Mouse (Mus musculus) cerebellum, adult 2 months (tissue): ENCODE measurements around the gene Lmntd1. TPM values are rescaled to one million over a fixed set of nuclear protein-coding genes. Genes with fewer than 3 reads are reported as not detected.

ENCODE experiments used
- DNase-seq, 2 experiments: peaks; one replicate each; pipeline ENCODE4 v3.0.0; 2021
- H3K27ac ChIP-seq: fragments of 200-500 bp; 2 replicates; pipeline ENCODE4 v1.5.1; 2012; ENCODE audit warnings: low read length, control low read depth, inconsistent platforms; ENCODE audit not compliant: insufficient read depth
- H3K27me3 ChIP-seq: fragments of 200-500 bp; 2 replicates; pipeline ENCODE4 v1.6.1; 2012; ENCODE audit warnings: inconsistent platforms, mild to moderate bottlenecking, low read length, moderate library complexity; ENCODE audit not compliant: control insufficient read depth, insufficient read depth
- H3K4me1 ChIP-seq: fragments of 200-500 bp; 2 replicates; pipeline ENCODE4 v1.6.1; 2011; ENCODE audit warnings: low read length; ENCODE audit not compliant: control insufficient read depth, insufficient read depth
- H3K4me3 ChIP-seq: fragments of 200-500 bp; replicated peaks from 2 replicates; pipeline ENCODE3; 2011; ENCODE audit warnings: mild to moderate bottlenecking, low read depth, low read length, control low read depth; ENCODE audit not compliant: insufficient read depth
- CTCF ChIP-seq: fragments of 200-500 bp; IDR thresholded peaks from 2 replicates; pipeline ENCODE4 v1.5.1; 2011; ENCODE audit warnings: low read depth, mild to moderate bottlenecking, control low read depth, low read length, moderate library complexity, borderline replicate concordance; ENCODE audit not compliant: insufficient read depth
- POLR2A ChIP-seq: fragments of 200-500 bp; IDR thresholded peaks from 2 replicates; pipeline ENCODE4 v1.6.1; 2011; ENCODE audit warnings: low read length, control low read depth, borderline replicate concordance; ENCODE audit not compliant: insufficient read depth
- WGBS: fragments of 180-500 bp; shearing (Covaris S2); methylation state at CpG from one replicate; pipeline ENCODE4 v1.1.7; 2018; 5-methylcytosine and 5-hydroxymethylcytosine counted together
- polyA plus RNA-seq: library from polyadenylated mRNA; depleted of rRNA; stranded (reverse); fragments of >200 nt; gene quantifications from 2 replicates; pipeline ENCODE4 v1.2.3, GENCODE M21; 2012

Gene Lmntd1
- polyA plus RNA-seq, 1 experiment: 0.70 TPM

GRCm38 (mm10) chr6:145353806-145354205 is 260.3 kb downstream of the Lmntd1 start:
- Histone ChIP-seq H3K27ac (no peak overlapping the region), H3K4me3 (no peak overlapping the region), H3K27me3 (no peaks in the 10 kb centered on the region), H3K4me1 (no peaks in the 10 kb centered on the region)
- WGBS: 92% methylated on average over 5 of the region's 5 CpGs
- TF ChIP-seq POLR2A: no peak
- no peak for DNase-seq

GRCm38 (mm10) chr6:145352705-145353104 is 261.4 kb downstream of the Lmntd1 start:
- DNase-seq: no peak
- Histone ChIP-seq H3K4me1 (peaks cover 1% of the 10 kb centered on the region; the same call in 1 of the 2 replicates), H3K27ac (no peak overlapping the region), H3K4me3 (no peak overlapping the region), H3K27me3 (no peaks in the 10 kb centered on the region)
- 21% methylated on average over 1 of the region's 1 CpGs for WGBS
- TF ChIP-seq POLR2A (no peak), CTCF (no peak)

GRCm38 (mm10) chr6:145348196-145348915 is 265.8 kb downstream of the Lmntd1 start:
- WGBS: 72% methylated on average over 9 of the region's 9 CpGs
- TF ChIP-seq POLR2A: no peak
- TF ChIP-seq CTCF: no peak; the same call in 1 of the 2 replicates
- no peak overlapping the region for H3K4me3 ChIP-seq
- DNase-seq: peak in 1 of 2 experiments; percentile 20
- H3K27ac ChIP-seq: no peak overlapping the region
- H3K4me1 ChIP-seq: peaks cover 12% of the 10 kb centered on the region
- H3K27me3 ChIP-seq: no peaks in the 10 kb centered on the region

- peaks cover 12% of the 10 kb centered on the region for H3K4me1 ChIP-seq
- DNase-seq: peak in 1 of 2 experiments; percentile 11
- TF ChIP-seq CTCF (no peak), POLR2A (no peak)
- WGBS: 51% methylated on average over 6 of the region's 6 CpGs
- no peak overlapping the region for H3K4me3 ChIP-seq
- H3K27ac ChIP-seq: no peak overlapping the region
- no peaks in the 10 kb centered on the region for H3K27me3 ChIP-seq
Measured at GRCm38 (mm10) chr6:145347641-145348040, 266.5 kb downstream of the Lmntd1 start.

GRCm38 (mm10) chr6:145346789-145347557 is 267.1 kb downstream of the Lmntd1 start:
- peak; percentile 83 to 87 for DNase-seq
- no peak for TF ChIP-seq CTCF
- TF ChIP-seq POLR2A: no peak
- WGBS: 31% methylated on average over 11 of the region's 11 CpGs

GRCm38 (mm10) chr6:145346305-145346704 is 267.8 kb downstream of the Lmntd1 start:
- Histone ChIP-seq H3K27me3 (no peaks in the 10 kb centered on the region), H3K4me1 (peaks cover 12% of the 10 kb centered on the region), H3K27ac (no peak overlapping the region), H3K4me3 (no peak overlapping the region)
- TF ChIP-seq POLR2A (no peak), CTCF (no peak)
- DNase-seq: no peak
- 91% methylated on average over 8 of the region's 8 CpGs for WGBS

More at GRCm38 (mm10) chr6:145346789-145347557, 267.1 kb downstream of the Lmntd1 start:
- Histone ChIP-seq H3K4me3 (no peak overlapping the region), H3K27ac (no peak overlapping the region), H3K27me3 (no peaks in the 10 kb centered on the region), H3K4me1 (peaks cover 12% of the 10 kb centered on the region)

GRCm38 (mm10) chr6:145344719-145345118 is 269.4 kb downstream of the Lmntd1 start:
- Histone ChIP-seq H3K4me3 (no peak overlapping the region), H3K27ac (no peak overlapping the region), H3K27me3 (no peaks in the 10 kb centered on the region), H3K4me1 (peaks cover 12% of the 10 kb centered on the region)
- 95% methylated on average over 2 of the region's 2 CpGs for WGBS
- no peak for TF ChIP-seq POLR2A
- TF ChIP-seq CTCF: no peak
- no peak for DNase-seq

- 79% methylated on average over 1 of the region's 1 CpGs for WGBS
- no peak for TF ChIP-seq POLR2A
- TF ChIP-seq CTCF: no peak
Measured at GRCm38 (mm10) chr6:145343457-145343856, 270.7 kb downstream of the Lmntd1 start.

GRCm38 (mm10) chr6:145342836-145343235 is 271.3 kb downstream of the Lmntd1 start:
- H3K27ac ChIP-seq: no peak overlapping the region
- H3K4me1 ChIP-seq: peaks cover 12% of the 10 kb centered on the region
- 90% methylated on average over 11 of the region's 11 CpGs for WGBS
- H3K4me3 ChIP-seq: no peak overlapping the region
- H3K27me3 ChIP-seq: no peaks in the 10 kb centered on the region
- DNase-seq: no peak
- no peak for TF ChIP-seq POLR2A
- TF ChIP-seq CTCF: no peak

More at GRCm38 (mm10) chr6:145343457-145343856, 270.7 kb downstream of the Lmntd1 start:
- no peak for DNase-seq
- Histone ChIP-seq H3K4me3 (no peak overlapping the region), H3K27ac (no peak overlapping the region), H3K4me1 (peaks cover 12% of the 10 kb centered on the region), H3K27me3 (no peaks in the 10 kb centered on the region)
